Mouse (Mus musculus) granulocyte monocyte progenitor cell, adult 5-6 weeks (primary cell): ENCODE results near the gene Taf9b. TPM values are rescaled to one million over a fixed set of nuclear protein-coding genes. Genes with fewer than 3 reads are reported as not detected.
"Not testable (repeated sequence)": the region's sequence is repeated elsewhere in the genome, so short reads cannot be mapped to it uniquely, and the experiment has no call there.

Experiments
- ATAC-seq: replicated peaks from 2 replicates; pipeline ENCODE4 v1.8.0; 2016; ENCODE audit warnings: mild to moderate bottlenecking, moderate TSS enrichment, inconsistent platforms; ENCODE audit not compliant: poor library complexity, severe bottlenecking
- total RNA-seq, 2 experiments: library from RNA; stranded (forward) in 1 of 2; stranded (reverse) in 1 of 2; fragments of 200-712, 200-1000 nt in 1 of 2; fragments of >200 nt in 1 of 2; fragmentation: Nextera tagmentation in 1 of 2; gene quantifications; 2 replicates each; pipeline ENCODE4 v1.2.3; 2014 to 2017

Gene Taf9b
- total RNA-seq (2014; fragmentation: Nextera tagmentation): 4.5 and 6.6 TPM in 2 replicates
- total RNA-seq (2017): 1.2 and 2.0 TPM in 2 replicates

DNA sequence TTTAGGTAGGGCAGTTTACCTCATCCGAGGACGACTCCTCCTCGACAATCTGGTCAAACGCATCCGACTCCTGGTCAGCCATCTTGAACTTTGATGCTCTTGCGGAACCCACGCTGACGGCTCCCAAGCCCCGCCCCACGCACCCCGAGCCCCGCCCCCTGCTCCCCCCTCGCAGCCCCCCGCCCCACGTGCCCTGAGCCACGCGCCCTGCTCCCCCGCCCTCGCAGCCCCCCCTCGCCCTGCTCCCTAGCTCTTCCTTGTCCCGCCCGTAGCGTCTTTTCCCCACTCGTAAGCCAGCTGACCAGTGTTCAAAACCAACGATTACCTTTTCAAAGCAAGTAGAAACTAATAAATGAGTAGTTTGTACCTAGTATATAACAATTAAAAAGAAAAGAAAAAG, at the start of gene Taf9b:
Gene Taf9b (minus strand): TSS at position 101 of the 400 bp plus-strand sequence.
- no peak for ATAC-seq

DNA sequence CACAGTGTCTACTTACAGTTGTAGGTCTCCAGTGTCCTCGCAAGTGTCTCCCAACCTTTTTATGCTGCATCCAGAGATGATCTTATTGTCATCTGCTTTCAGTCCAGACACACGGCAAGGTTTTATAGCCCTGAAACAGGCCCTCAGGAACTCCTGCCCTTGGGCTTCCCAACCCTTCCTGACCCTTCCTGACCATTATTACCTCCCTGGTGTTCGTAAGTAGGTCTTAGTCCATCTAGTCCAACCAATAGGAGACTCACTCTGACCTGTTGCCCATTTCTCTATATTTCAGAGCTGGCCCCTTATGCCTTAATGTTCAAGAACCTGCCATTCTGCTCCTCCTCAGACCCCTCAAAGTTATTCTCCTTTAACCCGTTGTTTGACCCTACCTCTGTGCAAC, 34.3 kb upstream of the Taf9b start, which contains the start of gene Fnd3c2:
Gene Fnd3c2 (minus strand): TSS at position 101 of the 400 bp plus-strand sequence.
- no peak for ATAC-seq

DNA sequence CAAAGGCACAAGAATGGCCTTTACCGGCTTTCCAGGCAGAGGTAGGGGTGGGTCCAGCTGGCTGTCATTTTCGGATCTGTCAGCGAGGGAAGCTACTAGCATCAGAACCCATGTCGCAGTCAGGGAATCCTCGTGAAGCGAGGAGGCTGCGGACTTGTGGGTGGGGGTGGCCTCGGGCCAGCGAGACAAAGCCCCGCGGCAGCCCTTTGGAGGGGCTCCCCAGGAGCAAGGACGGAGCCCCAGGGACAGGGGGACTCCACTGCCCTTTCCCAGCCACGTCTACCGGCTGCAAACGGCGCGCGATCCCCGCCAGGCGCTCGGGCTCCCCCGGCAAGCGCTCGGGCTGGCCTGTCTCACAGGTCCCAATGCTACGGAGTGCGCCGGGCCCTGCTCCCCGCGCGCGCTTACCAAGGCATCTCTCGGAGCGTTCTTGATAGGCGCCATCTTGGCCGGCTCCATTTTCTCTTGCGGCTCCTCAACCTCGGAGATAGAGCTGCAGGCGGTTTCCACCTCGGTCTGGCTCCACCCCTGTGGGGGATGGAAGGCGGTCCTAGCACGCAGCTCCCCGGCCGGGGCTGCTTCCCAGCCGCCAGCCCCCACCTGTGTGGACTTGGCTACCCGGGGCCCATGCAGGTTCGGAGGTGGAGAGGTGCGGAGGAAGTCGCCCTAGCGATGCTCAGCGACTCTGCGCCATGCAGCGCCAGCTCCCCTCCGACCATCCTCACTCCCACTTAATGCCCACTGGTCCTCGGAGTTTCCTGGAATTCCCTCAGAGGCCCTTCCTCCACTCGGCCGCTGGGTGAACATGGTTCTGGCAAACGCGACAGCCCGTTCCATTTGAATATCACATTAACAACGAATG, 1.6 kb downstream of the Taf9b start:
- peak; percentile 90 for ATAC-seq

DNA sequence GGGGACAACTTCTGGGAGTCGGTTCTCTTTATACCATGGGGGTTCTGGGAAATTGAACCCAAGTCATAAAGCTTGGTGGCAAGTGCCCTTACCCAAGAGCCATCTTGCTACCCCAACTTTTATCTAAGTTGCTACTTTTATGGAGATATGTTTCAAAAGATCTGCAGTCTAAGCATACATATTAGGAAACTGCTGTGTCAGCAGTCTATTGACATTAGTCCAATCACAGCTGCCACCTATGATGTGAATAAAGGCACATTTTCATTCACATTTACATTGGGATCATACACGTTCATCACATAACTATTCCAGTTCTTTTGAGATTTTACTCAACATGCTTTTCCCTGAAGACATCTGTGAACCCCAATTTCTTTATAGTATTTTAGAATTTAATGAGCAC, 11.9 kb downstream of the Taf9b start:
- no peak for ATAC-seq

DNA sequence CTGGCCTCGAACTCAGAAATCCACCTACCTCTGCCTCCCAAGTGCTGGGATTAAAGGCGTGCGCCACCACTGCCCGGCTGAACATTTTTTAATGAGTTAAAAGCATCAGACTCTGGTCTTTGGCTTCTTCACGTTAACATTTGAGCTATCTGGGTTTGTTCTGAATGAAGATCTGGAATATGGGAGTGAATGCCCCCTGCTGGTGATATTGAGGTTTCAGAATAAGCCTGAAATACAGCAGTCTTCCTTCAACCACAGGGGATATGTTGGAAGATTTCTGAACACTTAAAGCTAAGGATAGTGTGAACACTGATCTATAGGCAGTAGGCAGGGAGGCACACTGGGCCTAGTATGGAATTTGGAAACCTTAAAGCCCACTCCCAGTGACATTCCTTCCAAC, 22.1 kb downstream of the Taf9b start:
- no peak; the same call in 1 of the 2 replicates for ATAC-seq

DNA sequence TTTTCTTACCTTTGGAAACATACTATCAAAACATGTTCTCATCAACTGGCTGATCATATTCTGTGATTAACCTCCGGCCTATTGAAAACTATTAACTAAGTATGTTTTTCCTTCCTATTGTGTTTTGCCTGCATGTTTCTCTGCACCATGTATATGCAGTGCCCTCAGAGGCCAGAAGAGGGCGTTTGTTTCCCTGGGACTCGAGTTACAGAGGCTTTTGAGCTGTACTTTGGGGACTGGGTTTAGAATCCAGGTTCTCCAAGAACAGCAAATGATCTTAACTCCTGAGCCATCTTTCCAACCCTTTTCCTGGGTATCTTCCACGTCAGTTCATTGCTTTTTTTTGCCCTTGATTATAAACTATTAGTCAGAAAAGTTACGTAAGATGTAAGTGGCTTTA, 23.6 kb downstream of the Taf9b start:
- peak; percentile 42; the same call in 1 of the 2 replicates for ATAC-seq

DNA sequence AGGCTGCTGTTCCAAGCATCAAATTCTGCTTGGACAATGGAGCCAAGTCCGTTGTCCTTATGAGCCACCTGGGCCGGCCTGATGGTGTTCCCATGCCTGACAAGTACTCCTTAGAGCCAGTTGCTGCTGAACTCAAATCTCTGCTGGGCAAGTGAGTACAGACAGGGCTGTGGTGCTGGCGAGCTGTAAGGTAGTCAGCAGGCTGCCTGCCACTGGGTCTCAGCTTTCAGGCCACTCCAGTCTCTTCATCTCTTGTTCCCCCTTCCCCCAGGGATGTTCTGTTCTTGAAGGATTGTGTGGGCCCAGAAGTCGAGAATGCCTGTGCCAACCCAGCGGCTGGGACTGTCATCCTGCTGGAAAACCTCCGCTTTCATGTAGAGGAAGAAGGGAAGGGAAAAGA, 26.6 kb downstream of the Taf9b start:
- ATAC-seq: not testable (repeated sequence)

DNA sequence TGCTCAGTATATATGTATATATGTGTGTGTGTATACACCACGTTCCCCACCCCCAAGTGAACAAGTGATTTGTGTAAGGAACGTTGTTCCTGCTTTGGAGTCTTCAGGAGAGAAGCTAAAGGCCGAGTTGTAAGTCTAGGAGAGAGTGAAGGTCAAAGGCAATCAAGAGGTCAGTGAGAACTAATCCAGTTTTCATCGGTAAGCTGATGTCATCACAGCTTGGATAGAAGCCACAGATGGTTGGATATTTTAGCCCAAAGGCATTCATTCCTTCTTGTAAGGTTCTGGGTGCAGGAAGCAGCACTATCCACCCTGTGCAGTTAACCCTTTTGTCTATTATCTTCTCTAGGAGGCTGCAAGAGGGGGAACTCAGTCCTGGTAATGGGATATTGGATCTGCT, 30.9 kb downstream of the Taf9b start:
- no peak for ATAC-seq

DNA sequence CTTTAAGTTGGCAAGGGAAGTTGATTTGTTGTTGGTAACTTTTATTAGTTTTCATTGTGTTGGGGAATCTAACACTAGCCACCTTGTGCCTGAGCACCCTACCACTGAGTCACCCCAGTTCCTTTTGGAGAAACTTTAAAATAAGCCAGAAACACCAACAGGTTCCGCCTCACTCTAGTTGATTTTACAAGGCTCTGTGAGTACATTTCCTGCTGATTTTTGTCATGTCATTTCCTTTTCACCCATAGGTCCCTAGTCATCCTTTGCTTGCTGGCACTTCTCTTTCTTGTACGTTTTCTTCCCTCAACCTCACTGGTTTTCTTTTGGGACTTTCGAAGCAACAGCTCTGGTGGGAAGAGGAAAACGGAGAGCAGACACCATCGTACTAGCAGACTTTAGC, 31.6 kb downstream of the Taf9b start:
- peak; percentile 44 for ATAC-seq

DNA sequence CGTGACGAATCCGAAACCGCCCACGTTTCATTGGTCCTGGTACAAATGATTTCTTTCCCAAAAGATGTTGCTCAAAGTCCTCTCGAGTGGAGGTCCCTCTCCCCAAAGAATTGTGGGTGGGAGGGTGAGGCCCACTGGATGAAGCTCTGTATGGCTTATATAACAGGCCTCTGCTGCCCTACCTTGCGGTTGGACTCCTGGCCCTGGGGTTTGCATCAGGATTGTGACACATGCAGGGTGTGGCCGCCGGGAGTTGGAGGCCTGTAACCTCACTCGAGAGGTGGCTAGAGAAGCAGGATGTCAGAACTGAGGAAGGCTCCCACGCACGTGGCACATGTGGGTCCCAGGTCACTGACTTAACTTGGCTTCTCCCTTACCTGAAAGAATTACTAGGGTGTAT, 33.2 kb downstream of the Taf9b start:
- ATAC-seq: peak; percentile 57

DNA sequence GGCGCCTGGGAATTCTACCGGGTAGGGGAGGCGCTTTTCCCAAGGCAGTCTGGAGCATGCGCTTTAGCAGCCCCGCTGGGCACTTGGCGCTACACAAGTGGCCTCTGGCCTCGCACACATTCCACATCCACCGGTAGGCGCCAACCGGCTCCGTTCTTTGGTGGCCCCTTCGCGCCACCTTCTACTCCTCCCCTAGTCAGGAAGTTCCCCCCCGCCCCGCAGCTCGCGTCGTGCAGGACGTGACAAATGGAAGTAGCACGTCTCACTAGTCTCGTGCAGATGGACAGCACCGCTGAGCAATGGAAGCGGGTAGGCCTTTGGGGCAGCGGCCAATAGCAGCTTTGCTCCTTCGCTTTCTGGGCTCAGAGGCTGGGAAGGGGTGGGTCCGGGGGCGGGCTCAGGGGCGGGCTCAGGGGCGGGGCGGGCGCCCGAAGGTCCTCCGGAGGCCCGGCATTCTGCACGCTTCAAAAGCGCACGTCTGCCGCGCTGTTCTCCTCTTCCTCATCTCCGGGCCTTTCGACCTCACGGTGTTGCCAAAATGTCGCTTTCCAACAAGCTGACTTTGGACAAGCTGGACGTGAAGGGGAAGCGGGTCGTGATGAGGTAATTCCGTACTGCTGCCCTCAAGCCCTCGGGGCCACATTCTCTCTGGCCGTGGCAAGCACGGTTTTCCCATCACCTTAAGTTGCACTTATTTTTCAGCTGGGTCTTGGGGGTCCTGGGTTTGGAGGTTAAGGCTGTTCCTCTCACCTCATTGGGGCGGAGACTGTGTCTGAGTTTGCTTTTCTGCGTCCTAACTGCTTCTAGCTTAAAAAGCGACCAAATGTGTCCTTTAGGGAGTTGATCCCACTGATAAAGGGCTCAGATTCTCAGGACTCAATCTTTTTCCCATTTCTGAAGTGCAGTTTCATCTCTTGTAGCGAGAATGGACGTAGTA, 34.0 kb downstream of the Taf9b start, which contains the start of gene Pgk1:
Gene Pgk1 (plus strand): TSS at position 388 of the 937 bp plus-strand sequence.
- ATAC-seq: peak; percentile 85

DNA sequence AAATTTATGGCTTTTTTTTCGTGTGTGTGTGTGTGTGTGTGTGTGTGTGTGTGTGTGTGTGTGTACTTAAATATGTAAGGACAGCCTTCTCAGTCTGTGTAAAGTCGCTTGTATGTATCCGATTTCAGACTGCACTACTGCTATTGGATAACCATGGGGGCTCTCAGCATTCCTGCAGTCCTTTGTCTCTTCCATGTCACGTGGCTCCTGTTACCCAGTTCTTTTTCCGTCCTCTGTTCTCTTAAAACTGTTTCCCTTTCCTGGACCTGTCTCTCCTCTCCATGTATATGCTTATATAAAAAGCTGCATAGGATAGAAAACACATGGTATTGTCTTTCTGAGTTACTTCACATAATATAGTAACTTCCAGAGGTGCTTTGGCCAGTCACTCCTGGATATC, 35.3 kb downstream of the Taf9b start:
- no peak for ATAC-seq

DNA sequence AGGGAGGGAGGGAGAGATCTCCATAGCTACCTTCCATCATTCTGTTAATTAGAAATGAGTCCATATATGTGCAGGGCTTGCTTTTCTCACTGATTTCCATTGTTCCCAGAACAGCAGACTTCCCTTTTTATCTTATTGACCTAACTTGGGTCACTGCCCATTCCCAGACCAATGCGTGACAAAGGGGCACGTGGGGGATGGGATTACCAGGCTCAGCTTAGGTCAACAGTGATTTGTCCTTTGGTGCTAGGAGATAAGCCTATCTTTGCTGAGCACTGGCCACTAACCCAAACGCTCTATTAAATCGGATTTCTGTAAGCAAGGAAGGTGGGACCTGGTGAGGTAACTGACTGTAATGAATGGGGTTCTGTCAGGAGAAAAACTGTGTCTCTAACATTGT, 36.7 kb downstream of the Taf9b start:
- ATAC-seq: no peak

DNA sequence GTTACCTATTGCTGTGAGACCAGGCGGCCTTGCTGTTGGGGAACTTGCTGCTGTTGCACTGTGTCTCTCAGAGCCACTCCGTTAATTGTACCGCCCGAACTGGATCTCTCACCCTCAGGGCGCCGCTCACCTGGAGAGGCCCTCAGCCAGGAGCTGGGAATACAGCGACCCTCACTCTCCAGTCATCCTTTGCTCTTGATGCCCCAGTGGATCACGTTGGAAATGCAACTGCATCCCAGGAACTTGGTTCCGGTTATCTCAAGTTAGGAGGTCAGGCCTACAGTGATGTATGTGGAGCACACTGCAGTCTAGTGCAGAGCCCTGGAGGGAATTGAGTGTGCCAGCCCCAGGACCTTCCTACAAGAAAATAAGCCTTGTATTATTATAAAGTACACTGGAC, 44.6 kb downstream of the Taf9b start:
- no peak for ATAC-seq

DNA sequence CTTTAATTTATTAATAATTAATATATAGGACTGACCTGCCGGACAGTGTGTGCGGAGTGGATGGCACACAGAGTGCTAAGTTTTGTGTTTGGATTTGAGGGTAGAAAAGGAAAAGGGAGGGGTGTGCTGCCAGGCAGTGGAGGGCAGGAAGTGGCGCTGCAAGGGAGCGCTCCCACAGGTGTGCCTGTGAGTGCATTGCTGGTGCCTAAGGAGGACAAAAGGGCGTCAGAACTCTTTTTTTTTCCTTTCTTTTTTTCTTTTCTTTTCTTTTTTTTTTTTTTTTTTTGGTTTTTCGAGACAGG, 49.2 kb downstream of the Taf9b start:
- no peak; the same call in 1 of the 2 replicates for ATAC-seq

DNA sequence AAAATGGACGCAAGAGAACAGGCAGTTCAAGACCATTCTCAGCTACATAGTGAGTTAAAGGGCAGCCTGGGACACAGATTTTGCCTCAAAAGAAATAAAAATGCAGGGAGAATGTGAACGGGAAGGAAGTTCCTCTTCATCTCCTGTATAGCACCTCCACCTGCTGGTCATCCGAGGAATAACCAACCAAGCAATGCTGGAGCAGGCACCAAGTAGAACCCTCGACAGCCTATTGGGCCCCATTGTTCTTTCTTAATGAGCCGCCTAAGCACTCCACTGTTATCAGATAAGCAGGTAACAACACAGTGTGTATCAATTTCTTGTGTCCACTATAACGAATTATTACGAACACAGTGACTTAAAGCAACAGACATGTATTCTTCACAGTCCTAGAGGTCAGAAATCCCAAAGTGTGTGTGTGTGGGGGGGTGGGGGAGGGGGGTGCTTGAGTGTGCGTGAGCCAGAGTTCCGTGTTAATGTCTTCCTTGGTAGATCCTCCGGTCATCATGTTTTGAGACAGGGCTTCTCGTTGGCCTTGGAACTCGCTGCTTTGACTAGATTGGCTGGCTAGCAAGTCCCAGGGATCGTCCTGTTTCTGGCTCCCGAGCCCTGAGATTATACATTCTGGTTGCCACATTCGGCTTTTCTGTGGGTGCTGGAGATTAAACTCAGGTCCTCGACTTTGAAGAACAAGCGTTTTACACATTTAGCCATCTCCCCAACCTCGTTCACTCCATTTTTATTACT, 49.7 kb downstream of the Taf9b start:
- peak; percentile 98 for ATAC-seq

DNA sequence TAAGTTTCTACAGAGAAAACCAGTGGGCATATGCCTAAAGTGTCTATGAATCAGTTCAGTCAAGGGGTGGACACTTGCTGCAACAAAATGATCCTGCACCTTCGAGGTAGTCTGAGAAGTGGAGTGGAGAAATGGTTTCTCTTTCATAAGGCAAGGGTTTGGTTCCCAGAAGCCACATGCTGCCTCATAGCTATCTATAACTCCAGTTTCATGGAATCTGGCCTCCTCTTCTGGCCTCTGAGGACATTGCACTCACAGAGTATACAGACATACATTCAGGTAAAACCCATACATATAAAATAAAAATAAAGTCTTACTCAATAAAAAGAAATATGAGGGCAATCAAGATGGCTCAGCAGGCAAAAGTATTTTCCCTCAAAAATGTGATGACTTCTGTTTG, 55.9 kb downstream of the Taf9b start:
- ATAC-seq: peak; percentile 95

DNA sequence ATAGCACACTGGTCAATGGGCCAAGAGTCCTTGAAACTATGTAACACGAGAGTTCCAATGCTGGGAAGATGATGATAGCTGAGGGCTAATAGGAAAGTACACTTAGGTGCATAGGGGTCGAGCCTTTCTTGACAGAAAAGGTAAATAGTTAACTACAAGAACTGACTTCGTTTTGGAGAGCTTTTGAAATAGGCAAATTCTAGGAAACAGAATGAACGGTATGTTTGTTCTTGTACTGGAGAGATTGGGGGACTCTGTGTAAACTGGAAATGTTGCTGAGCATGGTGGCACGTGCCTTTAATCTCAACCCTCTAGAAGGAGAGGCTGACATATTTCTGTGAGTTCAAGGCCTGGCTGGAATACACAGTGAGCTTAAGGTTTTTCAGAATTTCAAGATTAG, 56.4 kb downstream of the Taf9b start:
- ATAC-seq: no peak

DNA sequence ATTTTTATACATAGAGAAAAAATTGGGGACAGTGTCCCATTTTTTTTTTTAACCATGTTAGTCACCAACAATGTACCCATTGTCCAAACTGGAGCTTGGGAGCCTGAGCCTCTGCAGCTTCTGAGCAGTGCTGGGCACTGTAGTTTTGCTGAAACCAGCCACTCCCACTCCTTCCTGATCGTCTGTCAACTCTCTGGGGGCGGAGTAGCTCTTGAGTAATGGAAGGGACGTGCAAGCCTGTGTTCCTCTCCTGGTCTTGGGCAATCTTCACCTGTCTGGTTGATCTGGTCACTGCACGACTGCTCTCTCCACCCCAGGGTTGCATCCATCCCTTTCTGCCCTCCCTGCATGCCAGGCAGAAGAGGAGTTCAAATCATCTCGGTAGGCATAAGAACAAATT, 57.0 kb downstream of the Taf9b start:
- ATAC-seq: peak; percentile 97
